Mouse (Mus musculus): ENCODE results near the gene Fgf13.

- no peak for TF ChIP-seq CTCF (IDR thresholded peaks at IDR 0.05; ENCODE audit: borderline replicate concordance, insufficient read depth, low read length)
- no peak for TF ChIP-seq POLR2A (IDR thresholded peaks at IDR 0.05; ENCODE audit: low read depth, low read length)
Observed at GRCm38 (mm10) chrX:59585508-59586186, 17.8 kb upstream of the Fgf13 start.
